Mouse (Mus musculus) gonadal fat pad, adult 2 months (tissue): ENCODE data around the gene H2al1e. TPM values are rescaled to one million over a fixed set of nuclear protein-coding genes. Genes with fewer than 3 reads are reported as not detected.

Experiments used
- polyA plus RNA-seq: library from polyadenylated mRNA; depleted of rRNA; stranded (reverse); fragments of >200 nt; gene quantifications from 2 replicates; pipeline ENCODE4 v1.2.3, GENCODE M21; 2012; rRNA removed

The H2al1e gene
- polyA plus RNA-seq, 1 experiment: 0.31 TPM

Other genes starting within 250 kb of the H2al1e start
- not detected in 2 replicates for gene H2al1a, start 12.7 kb upstream of the H2al1e start, polyA plus RNA-seq
- not detected in 2 replicates for gene H2al1b, start 9.5 kb upstream of the H2al1e start, polyA plus RNA-seq
- gene H2al1c, start 6.3 kb upstream of the H2al1e start, polyA plus RNA-seq: not detected in 2 replicates
- not detected in 2 replicates for gene H2al1d, start 3.1 kb upstream of the H2al1e start, polyA plus RNA-seq
- not detected in 2 replicates for gene H2al1f, start 3.2 kb downstream of the H2al1e start, polyA plus RNA-seq
- gene H2al1g, start 6.3 kb downstream of the H2al1e start, polyA plus RNA-seq: not detected in 2 replicates
- not detected in 2 replicates for gene H2al1h, start 9.6 kb downstream of the H2al1e start, polyA plus RNA-seq
- not detected in 2 replicates for gene H2al1i, start 12.7 kb downstream of the H2al1e start, polyA plus RNA-seq
- not detected in 2 replicates for gene H2al1j, start 15.9 kb downstream of the H2al1e start, polyA plus RNA-seq